Mouse (Mus musculus): ENCODE results near the gene Rhoj.

DNA sequence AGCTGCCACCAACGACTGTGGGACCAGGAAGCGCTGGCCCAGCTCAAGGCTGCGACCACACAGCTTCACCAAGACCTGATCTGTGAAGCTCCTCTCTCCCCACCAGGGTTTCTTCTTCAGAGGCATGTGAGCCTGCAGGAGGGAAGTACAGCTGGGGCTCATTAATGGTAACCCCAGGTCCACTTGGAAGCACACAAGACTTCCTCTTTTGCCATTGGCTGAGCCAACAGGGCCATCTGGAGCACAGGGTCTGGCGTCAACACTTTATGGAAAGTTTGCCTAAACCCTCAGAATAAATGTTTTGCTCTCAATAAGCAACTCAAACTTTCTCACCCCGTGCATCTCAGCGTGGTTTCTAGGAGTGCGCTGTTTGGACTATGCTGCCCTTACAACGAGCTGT lies 79.0 kb downstream of the Rhoj start:
- TF ChIP-seq TAL1 (IDR thresholded peaks at IDR 0.05; ENCODE audit: low read length) (no peak), GATA1 (IDR thresholded peaks at IDR 0.05; ENCODE audit: low read length) (no peak)

Data from erythroblast, embryonic 14.5 days (primary cell).